Mouse (Mus musculus) cerebellum, adult 2 months (tissue): ENCODE results near the gene Itgb3. TPM values are rescaled to one million over a fixed set of nuclear protein-coding genes. Genes with fewer than 3 reads are reported as not detected.

Experiments
- DNase-seq, 2 experiments: peaks; one replicate each; pipeline ENCODE4 v3.0.0; 2021
- H3K27ac ChIP-seq: fragments of 200-500 bp; 2 replicates; pipeline ENCODE4 v1.5.1; 2012; ENCODE audit warnings: low read length, control low read depth, inconsistent platforms; ENCODE audit not compliant: insufficient read depth
- H3K27me3 ChIP-seq: fragments of 200-500 bp; 2 replicates; pipeline ENCODE4 v1.6.1; 2012; ENCODE audit warnings: inconsistent platforms, mild to moderate bottlenecking, low read length, moderate library complexity; ENCODE audit not compliant: control insufficient read depth, insufficient read depth
- H3K4me1 ChIP-seq: fragments of 200-500 bp; 2 replicates; pipeline ENCODE4 v1.6.1; 2011; ENCODE audit warnings: low read length; ENCODE audit not compliant: control insufficient read depth, insufficient read depth
- H3K4me3 ChIP-seq: fragments of 200-500 bp; replicated peaks from 2 replicates; pipeline ENCODE3; 2011; ENCODE audit warnings: mild to moderate bottlenecking, low read depth, low read length, control low read depth; ENCODE audit not compliant: insufficient read depth
- CTCF ChIP-seq: fragments of 200-500 bp; IDR thresholded peaks from 2 replicates; pipeline ENCODE4 v1.5.1; 2011; ENCODE audit warnings: low read depth, mild to moderate bottlenecking, control low read depth, low read length, moderate library complexity, borderline replicate concordance; ENCODE audit not compliant: insufficient read depth
- POLR2A ChIP-seq: fragments of 200-500 bp; IDR thresholded peaks from 2 replicates; pipeline ENCODE4 v1.6.1; 2011; ENCODE audit warnings: low read length, control low read depth, borderline replicate concordance; ENCODE audit not compliant: insufficient read depth
- WGBS: fragments of 180-500 bp; shearing (Covaris S2); methylation state at CpG from one replicate; pipeline ENCODE4 v1.1.7; 2018; 5-methylcytosine and 5-hydroxymethylcytosine counted together
- polyA plus RNA-seq: library from polyadenylated mRNA; depleted of rRNA; stranded (reverse); fragments of >200 nt; gene quantifications from 2 replicates; pipeline ENCODE4 v1.2.3, GENCODE M21; 2012; rRNA removed

The Itgb3 gene
- polyA plus RNA-seq, 1 experiment: 2.0 TPM

DNA sequence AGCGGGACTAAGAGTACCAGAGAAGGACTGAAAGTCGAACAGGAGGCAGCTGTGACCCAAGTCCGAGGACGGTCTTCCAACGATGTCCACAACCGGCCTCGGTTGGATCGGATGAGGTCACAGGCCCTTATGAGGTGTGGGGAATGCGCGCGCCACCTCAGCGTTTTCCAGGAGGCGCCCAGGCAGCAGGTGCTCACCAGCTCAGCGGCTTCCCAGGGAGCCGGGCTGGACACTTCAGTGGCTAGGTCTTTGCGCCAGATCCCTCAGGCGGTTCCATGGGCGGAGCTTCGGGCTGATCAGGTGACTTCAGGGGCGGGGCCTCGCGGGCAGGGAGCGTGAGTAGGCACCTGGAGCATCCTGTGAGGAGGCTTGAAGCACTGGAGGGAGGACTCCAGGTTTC is 77.7 kb downstream of the Itgb3 start, which contains the start of gene Gm11639:
Gene Gm11639 (plus strand): TSS at position 160 of the 400 bp plus-strand sequence.
- Histone ChIP-seq H3K4me3 (no peak within 1 kb of the TSS), H3K27me3 (no peaks in the 10 kb centered on the region), H3K27ac (no peak within 1 kb of the TSS), H3K4me1 (0 out of 2 replicates have a peak, but pooled peaks cover 3% of the 10 kb centered on the region)
- WGBS: 34% methylated on average over 23 of the region's 23 CpGs
- DNase-seq: peak in 1 of 2 experiments; percentile 3
- TF ChIP-seq CTCF (no peak), POLR2A (no peak)

DNA sequence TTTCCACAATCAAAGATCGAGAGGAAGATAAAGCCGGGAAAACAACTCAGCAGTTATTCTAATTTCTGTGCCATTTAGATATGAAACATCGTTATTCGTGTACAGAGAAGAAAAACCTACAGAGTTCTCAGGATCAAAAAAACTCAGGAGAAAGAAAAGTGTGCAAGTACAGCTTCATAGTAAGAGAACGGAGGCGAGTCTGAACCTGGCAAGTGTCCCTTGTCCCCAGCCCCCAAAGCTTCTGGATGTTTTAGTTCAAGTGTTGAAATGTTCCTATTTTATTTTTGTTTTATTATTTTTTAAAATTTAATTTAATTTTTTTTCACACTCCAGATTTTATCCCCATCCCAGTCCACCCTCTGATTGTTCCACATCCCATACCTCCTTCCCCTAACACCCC is 85.4 kb downstream of the Itgb3 start:
- Histone ChIP-seq H3K4me1 (no peaks in the 10 kb centered on the region), H3K27ac (no peak overlapping the region), H3K27me3 (no peaks in the 10 kb centered on the region), H3K4me3 (no peak overlapping the region)
- TF ChIP-seq POLR2A: no peak
- TF ChIP-seq CTCF: no peak
- WGBS: 94% methylated on average over 6 of the region's 6 CpGs
- DNase-seq: no peak

DNA sequence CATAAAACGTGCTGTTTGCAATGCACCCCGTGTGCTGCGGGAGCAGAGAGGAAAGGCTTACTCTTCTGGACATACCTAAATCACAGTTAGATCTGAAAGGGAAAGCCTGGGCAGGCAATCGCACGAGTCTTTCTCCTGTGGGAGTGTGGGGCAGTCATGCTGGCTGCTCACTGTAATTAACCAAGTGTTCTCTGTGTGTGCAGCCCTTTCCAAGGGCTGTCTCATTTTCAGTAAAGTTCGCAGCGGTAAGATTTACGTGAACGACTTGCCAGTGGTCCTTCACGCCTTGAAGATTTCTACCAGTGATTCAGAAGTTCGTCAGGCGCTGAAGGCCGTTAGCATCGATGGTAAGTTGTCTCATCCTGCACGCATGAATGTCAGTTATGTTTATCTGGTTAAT is 96.3 kb downstream of the Itgb3 start:
- no peaks in the 10 kb centered on the region for H3K27me3 ChIP-seq
- WGBS: 70% methylated on average over 15 of the region's 15 CpGs
- H3K27ac ChIP-seq: no peak overlapping the region
- H3K4me3 ChIP-seq: no peak overlapping the region
- no peak for DNase-seq
- H3K4me1 ChIP-seq: no peaks in the 10 kb centered on the region
- TF ChIP-seq CTCF (no peak), POLR2A (no peak)

- Histone ChIP-seq H3K4me1 (no peaks in the 10 kb centered on the region), H3K4me3 (no peak overlapping the region), H3K27ac (no peak overlapping the region), H3K27me3 (no peaks in the 10 kb centered on the region)
- WGBS: 61% methylated on average over 2 of the region's 2 CpGs
- no peak for TF ChIP-seq CTCF
- TF ChIP-seq POLR2A: no peak
- no peak for DNase-seq
These were observed 99.3 kb downstream of the Itgb3 start for GRCm38 (mm10) chr11:104707084-104707483.

Other genes with a start within 250 kb of the Itgb3 start
- 87.7 and 91.0 TPM in 2 replicates for gene Kansl1, start 139.1 kb upstream of the Itgb3 start, polyA plus RNA-seq
- 20.9 and 22.4 TPM in 2 replicates for gene Cdc27, start 57.4 kb upstream of the Itgb3 start, polyA plus RNA-seq
- gene Myl4, start 57.3 kb upstream of the Itgb3 start, polyA plus RNA-seq: 2.2 and 2.5 TPM in 2 replicates
- 0.02 TPM in 2 replicates for gene Gm11639, start 77.7 kb downstream of the Itgb3 start, polyA plus RNA-seq